ENCODE assay signal across 11 mouse cellular contexts in the genomic region with DNA sequence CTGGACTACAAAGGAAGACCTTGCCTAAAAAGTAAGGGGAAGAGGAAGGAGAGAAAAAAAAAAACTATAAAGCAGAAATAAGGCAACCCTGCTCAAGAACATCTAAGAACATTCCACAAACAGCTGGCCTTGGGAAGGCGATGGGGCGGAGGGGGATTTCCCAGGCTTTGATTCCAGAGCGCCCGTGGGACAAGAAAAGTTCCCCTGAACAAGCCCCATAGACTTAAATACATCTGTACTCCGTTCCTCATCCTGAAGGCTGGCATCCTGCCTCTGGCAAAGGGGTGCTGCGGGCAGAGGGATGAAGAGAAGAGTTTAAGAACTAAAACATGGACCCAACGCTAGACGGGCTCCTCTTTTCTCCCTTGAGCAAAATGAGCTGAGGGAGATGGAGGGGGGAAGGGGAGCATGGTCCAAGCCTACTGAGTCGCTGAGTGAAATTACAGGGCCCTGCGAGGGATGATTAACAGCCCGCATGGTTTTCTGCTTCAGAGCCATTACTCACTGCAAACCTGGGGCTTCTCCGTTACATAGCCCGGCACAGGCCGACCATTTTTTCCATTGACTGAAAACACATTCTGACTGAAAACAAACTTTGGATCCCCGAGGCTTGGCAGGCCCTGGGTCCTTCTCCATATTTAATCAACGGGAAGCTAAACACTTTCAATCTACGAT.
DNase-seq lines count a peak whose midpoint lies in the region; ATAC-seq and TF ChIP-seq lines count a peak whose summit lies in the region.
"Had no signal": no experiment of that assay in that cellular context is flagged by ENCODE, and none has a peak within 500 bp of the region (broad histone marks: within the 10 kb centered on the region; RNA-seq: fewer than 3 reads in every experiment).

No protein-coding gene starts in this region.

- H3K9me3 ChIP-seq in embryonic facial prominence, embryonic 10.5 days: no peaks in the 10 kb centered on the region
- no peaks in the 10 kb centered on the region for H3K9me3 ChIP-seq in intestine, postnatal 0 days (ENCODE audit: control insufficient read depth)
- no peaks in the 10 kb centered on the region for H3K9me3 ChIP-seq in limb, embryonic 13.5 days
- H3K9me3 ChIP-seq: neural tube, embryonic 12.5 days had no signal

- H3K27ac ChIP-seq in embryonic facial prominence, embryonic 10.5 days (replicated peaks): peak overlapping the region; percentile 59
- H3K27ac ChIP-seq in intestine, postnatal 0 days (ENCODE audit: low read depth, low read length): no peak overlapping the region
- peak overlapping the region; percentile 75 for H3K27ac ChIP-seq in limb, embryonic 13.5 days
- H3K27ac ChIP-seq: layer of hippocampus, adult 2 months; neural tube, embryonic 12.5 days had no signal

- no peaks in the 10 kb centered on the region for H3K36me3 ChIP-seq in embryonic facial prominence, embryonic 10.5 days (replicated peaks)
- H3K36me3 ChIP-seq in intestine, postnatal 0 days (ENCODE audit: control insufficient read depth, insufficient read depth): no peaks in the 10 kb centered on the region
- no peaks in the 10 kb centered on the region for H3K36me3 ChIP-seq in limb, embryonic 13.5 days
- H3K36me3 ChIP-seq: neural tube, embryonic 12.5 days had no signal

- TF ChIP-seq CTCF in intestine, postnatal 0 days (IDR thresholded peaks at IDR 0.05; ENCODE audit: low read depth): no peak

- peak; percentile 36 for DNase-seq in gastrocnemius, postnatal 10 days
- DNase-seq in gastrocnemius, adult 18-20 months (ENCODE audit: low spot score): no peak
- no peak for DNase-seq in embryonic facial prominence, embryonic 10.5 days (ENCODE audit: low spot score)
- DNase-seq in thymus, postnatal 14 days: no peak
- no peak for DNase-seq in layer of hippocampus, postnatal 36 days
- DNase-seq: cerebellum, adult 9-11 months had no signal

- 72% methylated on average over 17 of the region's 17 CpGs for WGBS in embryonic facial prominence, embryonic 10.5 days
- 60% methylated on average over 17 of the region's 17 CpGs for WGBS in intestine, postnatal 0 days
- WGBS in limb, embryonic 13.5 days: 18% methylated on average over 17 of the region's 17 CpGs

- no peak for ATAC-seq in intestine, postnatal 0 days
- ATAC-seq in limb, embryonic 13.5 days (ENCODE audit: low FRiP score, low read depth): peak; percentile 62
- ATAC-seq in CD4-positive, CD25-positive, alpha-beta regulatory T cell, adult 4 months: no peak

- H3K4me3 ChIP-seq in embryonic facial prominence, embryonic 10.5 days: no peak overlapping the region
- H3K4me3 ChIP-seq in intestine, postnatal 0 days (ENCODE audit: low read depth, low read length): no peak overlapping the region
- no peak overlapping the region for H3K4me3 ChIP-seq in limb, embryonic 13.5 days
- H3K4me3 ChIP-seq: layer of hippocampus, adult 2 months; neural tube, embryonic 12.5 days had no signal

- peaks cover 90% of the 10 kb centered on the region for H3K4me1 ChIP-seq in embryonic facial prominence, embryonic 10.5 days
- peaks cover 5% of the 10 kb centered on the region; the same call in 1 of the 2 replicates for H3K4me1 ChIP-seq in intestine, postnatal 0 days (replicated peaks; ENCODE audit: control insufficient read depth, insufficient read depth, low read length)
- peaks cover 86% of the 10 kb centered on the region for H3K4me1 ChIP-seq in limb, embryonic 13.5 days

- no peak overlapping the region for H3K9ac ChIP-seq in intestine, postnatal 0 days (ENCODE audit: low read depth, low read length)
- no peak overlapping the region for H3K9ac ChIP-seq in limb, embryonic 13.5 days
- H3K9ac ChIP-seq: neural tube, embryonic 12.5 days had no signal

- no peaks in the 10 kb centered on the region for H3K27me3 ChIP-seq in embryonic facial prominence, embryonic 10.5 days (replicated peaks; ENCODE audit: low read depth, poor library complexity, severe bottlenecking)
- no peaks in the 10 kb centered on the region for H3K27me3 ChIP-seq in intestine, postnatal 0 days (replicated peaks; ENCODE audit: control insufficient read depth, insufficient read depth, low read length)
- H3K27me3 ChIP-seq in limb, embryonic 13.5 days: peaks cover 35% of the 10 kb centered on the region

- 0 out of 2 replicates have a peak overlapping the region, but pooled peaks have one; percentile 17 for H3K4me2 ChIP-seq in intestine, postnatal 0 days (replicated peaks; ENCODE audit: low read depth)
- peak overlapping the region; percentile 32 for H3K4me2 ChIP-seq in limb, embryonic 13.5 days (replicated peaks)
- H3K4me2 ChIP-seq: neural tube, embryonic 12.5 days had no signal
